Mouse (Mus musculus): ENCODE data around the gene Zfp36. TPM values are rescaled to one million over a fixed set of nuclear protein-coding genes. Genes with fewer than 3 reads are reported as not detected.
A peak's percentile ranks its signal among the peaks of the same experiment; 100 is the strongest.

The Zfp36 gene
- total and polyA plus RNA-seq, 2 experiments from 2014 or later = 13.6 to 19.2 TPM

DNA sequence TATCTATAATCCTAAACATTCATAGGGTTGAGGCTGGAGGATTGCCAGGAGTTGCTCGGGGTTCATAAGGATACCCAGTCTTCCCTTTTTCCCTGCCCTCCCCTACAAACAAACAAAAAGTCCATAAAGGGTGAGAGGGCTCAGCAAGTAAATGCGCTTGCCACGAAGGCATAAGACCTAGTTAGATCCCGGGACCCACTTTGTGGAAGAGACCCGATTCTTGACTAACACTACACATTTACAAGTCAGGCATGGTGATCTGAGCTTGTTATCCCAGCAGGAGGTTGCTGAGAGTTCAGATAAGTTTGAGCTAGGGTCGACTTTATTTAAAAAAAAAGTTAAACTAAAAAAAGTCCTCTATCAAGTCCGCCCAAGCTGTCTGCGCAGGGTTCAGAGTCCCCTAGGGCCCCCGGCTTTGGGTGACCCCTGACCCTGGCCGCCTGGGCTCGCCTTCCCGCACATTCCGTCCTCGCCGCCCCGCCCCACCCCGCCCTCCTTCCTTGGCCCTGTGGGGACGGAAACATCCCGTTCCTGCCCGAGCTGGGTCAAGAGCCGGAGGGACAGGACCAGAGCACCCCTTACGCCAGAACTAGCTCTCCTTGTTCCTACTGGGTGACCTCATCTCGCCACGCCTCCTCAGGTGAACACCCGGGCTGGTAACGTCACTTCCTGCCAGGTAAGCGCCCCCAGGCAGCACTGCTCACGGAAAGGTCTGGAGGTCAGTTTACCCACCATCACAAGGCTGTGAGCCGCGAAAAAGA, 3.9 kb downstream of the Zfp36 start:
- Histone ChIP-seq H3K36me3 (replicated peaks; ENCODE audit: control insufficient read depth, insufficient read depth, low read length) (peaks cover 13% of the 10 kb centered on the region), H3K4me1 (ENCODE audit: control insufficient read depth, insufficient read depth) (peaks cover 38% of the 10 kb centered on the region), H3K9me3 (replicated peaks; ENCODE audit: control insufficient read depth, low read length) (no peaks in the 10 kb centered on the region), H3K9ac (replicated peaks; ENCODE audit: low read depth, low read length) (peak overlapping the region; percentile 65), H3K27ac (ENCODE audit: low read depth) (peak overlapping the region; percentile 100), H3K4me2 (ENCODE audit: low read depth, low read length) (peak overlapping the region; percentile 95), H3K27me3 (ENCODE audit: control insufficient read depth, insufficient read depth, low read length) (no peaks in the 10 kb centered on the region), H3K4me3 (ENCODE audit: low read depth, low read length) (peak overlapping the region; percentile 89)
- WGBS = 5% methylated on average over 30 of the region's 30 CpGs
- DNase-seq (ENCODE audit: low spot score) = peak; percentile 81
- TF ChIP-seq CTCF (IDR thresholded peaks at IDR 0.05; ENCODE audit: low read depth) (no peak), EP300 (IDR thresholded peaks at IDR 0.05; ENCODE audit: low read depth) (peak; percentile 23; the same call in 1 of the 2 replicates)
- no peak for ATAC-seq (ENCODE audit: insufficient read depth, low read depth)

- Histone ChIP-seq H3K9me3 (replicated peaks; ENCODE audit: control insufficient read depth, low read length) (no peaks in the 10 kb centered on the region), H3K9ac (replicated peaks; ENCODE audit: low read depth, low read length) (peak overlapping the region; percentile 65), H3K4me3 (ENCODE audit: low read depth, low read length) (peak overlapping the region; percentile 89), H3K36me3 (replicated peaks; ENCODE audit: control insufficient read depth, insufficient read depth, low read length) (peaks cover 13% of the 10 kb centered on the region), H3K4me1 (ENCODE audit: control insufficient read depth, insufficient read depth) (peaks cover 37% of the 10 kb centered on the region), H3K4me2 (ENCODE audit: low read depth, low read length) (peak overlapping the region; percentile 95), H3K27ac (ENCODE audit: low read depth) (peak overlapping the region; percentile 100), H3K27me3 (ENCODE audit: control insufficient read depth, insufficient read depth, low read length) (no peaks in the 10 kb centered on the region)
- under 1% methylated on average over 36 of the region's 36 CpGs for WGBS
- DNase-seq (ENCODE audit: low spot score) (peak; percentile 95), ATAC-seq (ENCODE audit: insufficient read depth, low read depth) (peak; percentile 40)
- TF ChIP-seq CTCF (IDR thresholded peaks at IDR 0.05; ENCODE audit: low read depth) (no peak), EP300 (IDR thresholded peaks at IDR 0.05; ENCODE audit: low read depth) (peak; percentile 46; the same call in 1 of the 2 replicates)
Measured at GRCm38 (mm10) chr7:28375176-28375921, 4.7 kb downstream of the Zfp36 start.

DNA sequence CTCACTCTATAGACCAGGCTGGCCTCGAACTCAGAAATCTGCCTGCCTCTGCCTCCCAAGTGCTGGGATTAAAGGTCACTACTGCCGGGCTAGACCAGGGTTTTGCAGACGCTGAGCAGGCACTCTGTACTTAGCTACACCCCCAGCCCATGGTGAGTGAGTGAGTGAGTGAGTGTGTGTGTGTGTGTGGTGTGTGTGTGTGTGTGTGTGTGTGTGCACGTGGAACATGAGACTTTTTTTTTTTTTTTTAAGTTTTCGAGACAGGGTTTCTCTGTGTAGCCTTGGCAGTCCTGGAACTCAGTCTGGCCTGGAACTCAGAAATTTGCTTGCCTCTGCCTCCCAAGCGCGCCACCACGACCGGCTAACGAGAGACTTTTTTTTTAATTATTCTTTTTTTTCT, 5.4 kb downstream of the Zfp36 start:
- TF ChIP-seq CTCF (IDR thresholded peaks at IDR 0.05; ENCODE audit: low read depth) (no peak), EP300 (IDR thresholded peaks at IDR 0.05; ENCODE audit: low read depth) (no peak)
- WGBS = 69% methylated on average over 10 of the region's 10 CpGs
- ATAC-seq (ENCODE audit: insufficient read depth, low read depth) = no peak
- Histone ChIP-seq H3K9ac (replicated peaks; ENCODE audit: low read depth, low read length) (no peak overlapping the region), H3K4me2 (ENCODE audit: low read depth, low read length) (no peak overlapping the region; the same call in 1 of the 2 replicates), H3K36me3 (replicated peaks; ENCODE audit: control insufficient read depth, insufficient read depth, low read length) (peaks cover 17% of the 10 kb centered on the region), H3K27me3 (ENCODE audit: control insufficient read depth, insufficient read depth, low read length) (no peaks in the 10 kb centered on the region), H3K4me1 (ENCODE audit: control insufficient read depth, insufficient read depth) (peaks cover 38% of the 10 kb centered on the region), H3K9me3 (replicated peaks; ENCODE audit: control insufficient read depth, low read length) (no peaks in the 10 kb centered on the region), H3K27ac (ENCODE audit: low read depth) (peak overlapping the region; percentile 100), H3K4me3 (ENCODE audit: low read depth, low read length) (no peak overlapping the region; the same call in 1 of the 2 replicates)
- no peak for DNase-seq (ENCODE audit: low spot score)

- Histone ChIP-seq H3K9me3 (replicated peaks; ENCODE audit: control insufficient read depth, low read length) (no peaks in the 10 kb centered on the region), H3K9ac (replicated peaks; ENCODE audit: low read depth, low read length) (no peak overlapping the region), H3K4me1 (ENCODE audit: control insufficient read depth, insufficient read depth) (peaks cover 34% of the 10 kb centered on the region), H3K27ac (ENCODE audit: low read depth) (peak overlapping the region; percentile 100), H3K4me3 (ENCODE audit: low read depth, low read length) (no peak overlapping the region), H3K27me3 (ENCODE audit: control insufficient read depth, insufficient read depth, low read length) (no peaks in the 10 kb centered on the region), H3K4me2 (ENCODE audit: low read depth, low read length) (no peak overlapping the region), H3K36me3 (replicated peaks; ENCODE audit: control insufficient read depth, insufficient read depth, low read length) (peaks cover 24% of the 10 kb centered on the region)
- ATAC-seq (ENCODE audit: insufficient read depth, low read depth) (no peak), DNase-seq (ENCODE audit: low spot score) (no peak)
- TF ChIP-seq EP300 (IDR thresholded peaks at IDR 0.05; ENCODE audit: low read depth) = no peak
- TF ChIP-seq CTCF (IDR thresholded peaks at IDR 0.05; ENCODE audit: low read depth) = no peak
- WGBS = 87% methylated on average over 7 of the region's 7 CpGs
Measured at GRCm38 (mm10) chr7:28373891-28374495, 6.1 kb downstream of the Zfp36 start.

GRCm38 (mm10) chr7:28373131-28373581, 6.9 kb downstream of the Zfp36 start:
- Histone ChIP-seq H3K36me3 (replicated peaks; ENCODE audit: control insufficient read depth, insufficient read depth, low read length) (peaks cover 32% of the 10 kb centered on the region), H3K27ac (ENCODE audit: low read depth) (peak overlapping the region; percentile 83), H3K27me3 (ENCODE audit: control insufficient read depth, insufficient read depth, low read length) (no peaks in the 10 kb centered on the region), H3K9ac (replicated peaks; ENCODE audit: low read depth, low read length) (no peak overlapping the region), H3K4me2 (ENCODE audit: low read depth, low read length) (peak overlapping the region; percentile 49), H3K9me3 (replicated peaks; ENCODE audit: control insufficient read depth, low read length) (no peaks in the 10 kb centered on the region), H3K4me3 (ENCODE audit: low read depth, low read length) (peak overlapping the region; percentile 83), H3K4me1 (ENCODE audit: control insufficient read depth, insufficient read depth) (peaks cover 34% of the 10 kb centered on the region)
- TF ChIP-seq CTCF (IDR thresholded peaks at IDR 0.05; ENCODE audit: low read depth) (peak; percentile 74), EP300 (IDR thresholded peaks at IDR 0.05; ENCODE audit: low read depth) (no peak)
- WGBS = under 1% methylated on average over 9 of the region's 9 CpGs
- DNase-seq (ENCODE audit: low spot score) (peak; percentile 81), ATAC-seq (ENCODE audit: insufficient read depth, low read depth) (0 out of 2 replicates have a peak, but pooled peaks have one; percentile 5)

Data from heart, postnatal 0 days (tissue).